Mouse (Mus musculus) midbrain, embryonic 15.5 days (tissue): ENCODE data around the gene Mcm2. TPM values are rescaled to one million over a fixed set of nuclear protein-coding genes. Genes with fewer than 3 reads are reported as not detected.

Experiments
- ATAC-seq: fragments of 200-750 bp; cut with Nextera tagmentation; replicated peaks from 2 replicates; pipeline ENCODE4 v1.8.0; 2017; ENCODE audit warnings: moderate TSS enrichment
- H3K27ac ChIP-seq: fragments of 300-500 bp; sonication (generic); 2 replicates; pipeline ENCODE4 v1.5.1; 2015; ENCODE audit warnings: mild to moderate bottlenecking, inconsistent platforms
- H3K27me3 ChIP-seq: fragments of 300-500 bp; sonication (generic); replicated peaks from 2 replicates; pipeline ENCODE4 v1.6.1; 2015; ENCODE audit warnings: inconsistent platforms
- H3K36me3 ChIP-seq: fragments of 300-500 bp; sonication (generic); replicated peaks from 2 replicates; pipeline ENCODE4 v1.6.1; 2015; ENCODE audit warnings: inconsistent platforms
- H3K4me1 ChIP-seq: fragments of 300-500 bp; sonication (generic); 2 replicates; pipeline ENCODE4 v1.6.1; 2015; ENCODE audit warnings: inconsistent platforms
- H3K4me2 ChIP-seq: fragments of 300-500 bp; sonication (generic); 2 replicates; pipeline ENCODE4 v1.6.1; 2015; ENCODE audit warnings: inconsistent platforms, mild to moderate bottlenecking, moderate library complexity
- H3K4me3 ChIP-seq: fragments of 300-500 bp; sonication (generic); 2 replicates; pipeline ENCODE4 v1.5.1; 2015; ENCODE audit warnings: mild to moderate bottlenecking, inconsistent platforms
- H3K9ac ChIP-seq: fragments of 300-500 bp; sonication (generic); 2 replicates; pipeline ENCODE4 v1.6.1; 2015; ENCODE audit warnings: mild to moderate bottlenecking, inconsistent platforms
- H3K9me3 ChIP-seq: fragments of 300-500 bp; sonication (generic); 2 replicates; pipeline ENCODE4 v1.6.1; 2016; ENCODE audit warnings: inconsistent platforms
- WGBS: fragments of 180-500 bp; shearing (Covaris S2); methylation state at CpG from one replicate; pipeline ENCODE4 v1.1.7; 2015; ENCODE audit warnings: mixed read lengths; 5-methylcytosine and 5-hydroxymethylcytosine counted together
- polyA plus RNA-seq: library from polyadenylated mRNA; unstranded; fragments of >200 nt; fragmentation: Nextera tagmentation; extraction: Ambion mirVana; gene quantifications from 2 replicates; pipeline ENCODE4 v1.2.1, GENCODE M21; 2015

Gene Mcm2
- polyA plus RNA-seq, 1 experiment from 2014 or later: 24.7 TPM

DNA sequence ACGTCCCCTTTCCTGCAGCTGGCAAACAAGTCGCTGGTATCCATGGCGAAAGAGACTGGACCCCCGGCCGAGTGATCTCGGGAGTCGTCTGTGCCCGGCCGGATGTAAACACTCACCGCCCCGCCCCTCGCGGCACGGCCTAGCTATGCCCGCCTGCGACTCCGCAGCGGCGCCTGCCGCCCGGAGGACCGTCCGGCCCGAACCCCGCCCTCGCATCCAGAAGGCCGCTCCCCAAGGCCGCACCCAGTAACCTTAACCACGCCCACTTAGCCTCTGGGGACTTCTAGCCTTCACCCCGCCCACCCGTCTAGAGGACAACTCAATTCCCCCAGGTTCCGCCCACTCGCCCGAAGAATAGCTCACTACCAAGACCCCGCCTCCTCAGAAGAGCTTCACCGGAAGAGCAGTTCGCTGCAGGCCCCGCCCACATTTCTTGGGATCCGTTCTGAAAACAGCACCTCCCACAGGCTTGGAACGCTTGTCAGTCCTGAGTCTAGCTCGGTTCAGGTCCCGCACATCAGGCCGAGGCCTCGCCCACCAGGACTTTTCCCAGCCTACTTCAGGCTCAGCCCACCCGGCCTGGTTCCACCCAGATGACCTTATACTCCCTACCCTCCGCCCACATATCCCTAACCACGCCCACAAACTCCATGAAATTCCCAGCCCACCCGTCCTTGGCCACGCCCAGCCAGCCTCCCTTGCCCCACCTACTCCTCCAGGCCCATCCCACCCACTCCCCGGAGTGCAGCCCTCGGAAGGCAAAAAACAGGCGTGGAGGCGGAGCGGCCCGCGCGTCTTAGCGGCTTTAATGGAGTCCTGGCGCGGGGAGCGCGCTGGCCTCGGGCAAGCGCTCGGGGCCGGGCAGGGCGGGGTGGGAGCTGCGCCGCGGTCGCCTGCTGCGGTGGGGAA lies 56.5 kb downstream of the Mcm2 start, which contains the start of gene Abtb1:
Gene Abtb1, minus strand, starts transcription at position 204 of the 909 bp plus-strand sequence.
- Histone ChIP-seq H3K4me3 (peak within 1 kb of the TSS; percentile 92), H3K4me2 (peak within 1 kb of the TSS; percentile 91), H3K27me3 (no peaks in the 10 kb centered on the region), H3K27ac (peak within 1 kb of the TSS; percentile 85), H3K9ac (peak within 1 kb of the TSS; percentile 84), H3K4me1 (peaks cover 24% of the 10 kb centered on the region), H3K9me3 (no peaks in the 10 kb centered on the region), H3K36me3 (peaks cover 31% of the 10 kb centered on the region)
- WGBS: under 1% methylated on average over 72 of the region's 72 CpGs
- peak; percentile 94 for ATAC-seq

DNA sequence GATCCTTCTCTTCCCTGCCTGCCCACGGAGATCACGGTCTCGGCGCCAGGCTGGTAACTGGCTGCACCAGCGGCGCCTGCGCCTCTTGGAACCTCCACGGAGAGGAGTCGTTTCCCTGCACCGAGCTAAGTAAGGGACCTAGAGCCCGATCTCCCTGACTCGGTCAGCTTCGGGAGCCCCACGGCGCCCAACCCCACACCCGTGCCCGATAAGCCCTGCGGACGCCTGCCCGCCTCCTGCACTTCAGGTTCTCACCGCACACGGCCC lies 57.1 kb downstream of the Mcm2 start:
- Histone ChIP-seq H3K4me2 (peak overlapping the region; percentile 91), H3K27me3 (no peaks in the 10 kb centered on the region), H3K36me3 (peaks cover 30% of the 10 kb centered on the region), H3K4me3 (peak overlapping the region; percentile 92), H3K27ac (peak overlapping the region; percentile 85), H3K9me3 (no peaks in the 10 kb centered on the region), H3K9ac (peak overlapping the region; percentile 84), H3K4me1 (peaks cover 24% of the 10 kb centered on the region)
- WGBS: 1% methylated on average over 22 of the region's 22 CpGs
- peak; percentile 50; the same call in 1 of the 2 replicates for ATAC-seq

DNA sequence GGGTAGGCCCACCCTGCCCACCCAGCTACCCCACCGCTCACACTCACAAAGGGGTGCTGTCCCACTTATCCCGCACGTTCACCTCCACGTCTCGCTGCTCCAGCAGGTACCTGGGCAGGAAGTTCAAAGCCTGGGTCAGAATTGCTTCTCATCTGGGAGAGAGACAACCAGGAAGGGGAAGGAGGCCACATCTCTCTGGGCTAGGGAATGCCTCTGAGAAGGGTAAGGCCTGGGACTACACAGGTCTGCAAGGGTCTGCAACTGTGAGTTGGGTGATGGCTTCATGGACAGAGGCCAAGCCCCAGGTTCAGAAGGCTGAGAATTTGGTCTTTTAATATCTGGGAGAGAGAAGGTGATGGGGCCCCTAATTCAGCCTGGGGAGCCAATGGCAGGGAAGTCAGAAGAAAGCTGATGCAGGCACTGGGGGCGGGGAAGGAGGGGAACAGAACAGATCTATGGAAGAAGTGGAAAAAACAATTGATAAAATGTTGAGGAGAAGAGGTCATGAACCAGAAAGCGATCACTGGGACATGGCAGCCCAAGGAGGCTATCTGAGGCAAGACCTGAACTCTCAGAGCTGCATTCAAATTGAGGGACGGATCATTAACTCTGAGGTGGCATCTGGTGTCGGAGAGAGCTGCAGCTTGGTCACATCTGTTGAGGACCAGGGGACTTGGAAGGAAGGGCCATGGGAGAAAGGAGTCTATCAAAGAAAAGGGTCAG lies 57.6 kb downstream of the Mcm2 start:
- WGBS: 53% methylated on average over 9 of the region's 9 CpGs
- ATAC-seq: no peak
- peaks cover 24% of the 10 kb centered on the region for H3K4me1 ChIP-seq
- H3K27ac ChIP-seq: peak overlapping the region; percentile 85
- H3K4me2 ChIP-seq: peak overlapping the region; percentile 91
- peak overlapping the region; percentile 84 for H3K9ac ChIP-seq
- peak overlapping the region; percentile 92 for H3K4me3 ChIP-seq
- H3K27me3 ChIP-seq: no peaks in the 10 kb centered on the region
- H3K9me3 ChIP-seq: no peaks in the 10 kb centered on the region
- H3K36me3 ChIP-seq: peaks cover 30% of the 10 kb centered on the region

DNA sequence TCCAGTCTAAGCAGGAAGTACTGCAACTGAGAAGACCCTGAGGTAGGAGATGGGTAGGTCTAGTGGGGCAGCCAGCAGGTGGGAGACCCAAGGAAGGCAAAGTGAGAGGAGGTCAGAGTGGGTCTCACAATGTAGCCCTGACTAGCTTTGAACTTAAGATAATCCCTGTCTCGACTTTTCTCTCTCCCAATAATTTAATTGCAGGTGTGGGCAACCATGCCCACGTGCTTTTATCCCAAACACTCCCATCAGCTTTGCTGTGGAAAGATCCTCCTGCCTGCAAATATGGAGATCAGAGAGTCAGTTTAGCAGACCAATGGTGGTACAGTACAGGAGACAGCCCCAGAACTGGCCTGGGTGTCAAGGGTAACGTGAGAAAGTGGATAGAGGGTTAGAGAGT lies 58.4 kb downstream of the Mcm2 start:
- H3K27me3 ChIP-seq: no peaks in the 10 kb centered on the region
- no peak overlapping the region for H3K4me3 ChIP-seq
- WGBS: 69% methylated on average over 3 of the region's 3 CpGs
- H3K9me3 ChIP-seq: no peaks in the 10 kb centered on the region
- no peak for ATAC-seq
- peaks cover 24% of the 10 kb centered on the region for H3K4me1 ChIP-seq
- 0 out of 2 replicates have a peak overlapping the region, but pooled peaks have one; percentile 84 for H3K9ac ChIP-seq
- peak overlapping the region; percentile 91 for H3K4me2 ChIP-seq
- no peak overlapping the region for H3K27ac ChIP-seq
- peaks cover 28% of the 10 kb centered on the region for H3K36me3 ChIP-seq

DNA sequence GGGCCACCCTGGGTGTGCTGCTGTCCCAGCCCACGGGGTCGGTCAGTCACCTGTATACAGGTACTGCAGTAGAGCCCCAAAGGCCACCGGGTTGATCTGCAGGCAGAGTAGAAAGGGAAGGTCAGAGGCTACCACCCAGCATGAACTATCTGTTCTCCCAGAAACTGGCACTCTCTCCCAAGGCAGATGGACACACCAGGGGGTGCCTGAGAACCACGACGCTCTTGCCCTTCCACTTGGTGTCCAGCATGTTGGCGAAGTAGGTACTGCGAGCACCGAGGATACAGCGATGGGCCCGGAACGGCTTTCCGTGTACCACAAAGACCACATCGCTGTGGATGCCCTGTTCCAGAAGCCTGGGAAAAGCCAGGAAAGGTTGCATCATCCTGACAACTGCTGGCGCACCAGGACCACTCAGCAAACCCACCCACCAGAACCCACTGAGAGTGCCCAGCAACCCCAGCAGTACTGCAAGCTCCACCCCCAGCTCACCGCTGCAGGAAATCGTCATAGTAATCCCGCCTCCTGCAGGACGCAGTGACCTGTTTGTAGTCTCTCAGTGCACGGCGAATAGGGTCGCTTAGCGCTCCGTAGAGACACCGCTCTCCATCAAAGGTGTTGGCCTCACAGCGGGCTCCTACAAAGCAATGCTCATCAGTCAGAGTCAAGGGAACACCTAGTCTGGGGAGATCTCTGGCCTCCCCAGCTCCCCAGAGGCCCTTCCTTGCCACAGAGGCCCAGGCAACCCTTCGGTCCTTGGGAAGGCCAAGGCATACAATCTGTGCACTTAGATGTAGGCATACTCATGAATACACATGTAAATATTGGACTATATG lies 59.2 kb downstream of the Mcm2 start:
- Histone ChIP-seq H3K4me1 (peaks cover 24% of the 10 kb centered on the region), H3K27me3 (no peaks in the 10 kb centered on the region), H3K4me3 (no peak overlapping the region), H3K36me3 (peaks cover 25% of the 10 kb centered on the region), H3K4me2 (no peak overlapping the region), H3K9me3 (no peaks in the 10 kb centered on the region), H3K9ac (no peak overlapping the region), H3K27ac (no peak overlapping the region)
- 84% methylated on average over 26 of the region's 26 CpGs for WGBS
- ATAC-seq: no peak

DNA sequence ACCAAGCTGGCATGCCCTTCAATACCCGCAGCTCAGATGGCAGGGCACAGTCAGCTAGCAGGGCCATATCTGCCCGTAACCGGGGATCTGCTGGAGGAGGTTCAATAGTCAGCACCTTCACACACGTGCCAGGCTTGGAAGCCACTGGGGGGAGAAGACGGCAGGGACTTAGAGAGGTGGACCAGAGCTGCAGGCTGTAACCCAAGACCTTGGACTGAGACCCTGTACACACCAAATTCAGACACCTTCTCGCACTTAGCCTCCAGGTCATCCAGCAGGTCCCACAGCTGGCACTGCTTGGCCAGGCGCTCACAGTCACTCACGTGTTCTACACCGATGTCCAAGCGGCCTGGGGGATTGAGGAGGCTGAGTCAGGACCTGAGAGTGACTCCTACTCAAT lies 60.0 kb downstream of the Mcm2 start:
- Histone ChIP-seq H3K4me1 (peaks cover 24% of the 10 kb centered on the region), H3K4me2 (no peak overlapping the region), H3K36me3 (peaks cover 18% of the 10 kb centered on the region), H3K4me3 (no peak overlapping the region), H3K27ac (no peak overlapping the region), H3K9me3 (no peaks in the 10 kb centered on the region), H3K9ac (no peak overlapping the region), H3K27me3 (no peaks in the 10 kb centered on the region)
- no peak for ATAC-seq
- 91% methylated on average over 10 of the region's 10 CpGs for WGBS

DNA sequence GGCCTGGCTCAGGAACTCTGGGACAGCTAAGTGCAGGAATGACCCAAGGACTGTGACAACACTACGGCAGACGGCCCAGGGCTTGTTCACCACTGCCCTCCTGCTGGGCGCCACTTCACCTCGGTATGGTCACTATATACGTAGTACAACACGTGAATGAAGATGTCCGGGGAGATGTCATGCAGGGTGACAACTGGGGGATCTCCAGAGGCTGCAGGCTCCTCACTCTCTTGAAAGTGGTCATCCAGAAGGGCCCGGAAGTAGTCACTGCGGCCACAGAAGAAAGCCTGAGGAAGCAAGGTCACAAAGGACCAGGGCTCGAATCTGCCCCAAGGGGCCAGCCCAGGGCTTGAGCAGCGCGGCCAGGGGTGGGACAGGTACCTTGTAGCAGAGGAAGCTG lies 60.6 kb downstream of the Mcm2 start:
- no peak overlapping the region for H3K4me2 ChIP-seq
- no peak overlapping the region for H3K9ac ChIP-seq
- H3K27me3 ChIP-seq: no peaks in the 10 kb centered on the region
- peaks cover 18% of the 10 kb centered on the region for H3K36me3 ChIP-seq
- no peaks in the 10 kb centered on the region for H3K9me3 ChIP-seq
- ATAC-seq: no peak
- 93% methylated on average over 12 of the region's 12 CpGs for WGBS
- H3K4me3 ChIP-seq: no peak overlapping the region
- H3K27ac ChIP-seq: no peak overlapping the region
- H3K4me1 ChIP-seq: peaks cover 22% of the 10 kb centered on the region

DNA sequence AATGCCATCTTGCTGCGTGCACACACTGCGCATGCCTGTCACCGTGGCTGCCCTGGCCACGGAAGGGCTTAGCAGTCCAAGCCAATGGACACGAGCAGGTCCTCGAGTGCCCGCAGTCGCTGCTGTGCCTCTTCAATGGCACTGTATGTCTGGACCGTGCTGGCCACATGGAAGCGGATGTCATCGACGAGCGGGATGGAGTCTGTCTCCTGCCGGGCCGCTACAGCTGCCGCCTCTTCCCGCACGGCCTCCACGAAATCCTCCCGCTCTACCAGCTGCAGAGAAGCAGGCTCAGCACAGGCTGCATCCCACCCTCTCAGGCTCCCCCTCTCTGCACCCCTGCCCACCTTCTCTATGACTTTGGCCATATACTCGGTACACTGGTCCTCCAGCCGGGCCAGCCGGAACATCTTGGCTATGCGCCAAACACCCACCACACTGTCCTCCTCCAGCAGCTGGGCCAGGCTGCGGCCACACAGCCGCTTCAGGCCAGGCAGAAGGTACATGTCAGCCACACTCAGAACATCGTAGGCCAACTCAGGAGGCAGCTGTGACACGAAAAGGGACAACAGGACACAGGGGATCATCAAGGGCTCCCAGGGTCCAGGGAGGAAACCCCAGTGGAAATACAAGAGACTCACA lies 62.3 kb downstream of the Mcm2 start:
- Histone ChIP-seq H3K36me3 (peaks cover 18% of the 10 kb centered on the region), H3K4me1 (peaks cover 20% of the 10 kb centered on the region), H3K27me3 (no peaks in the 10 kb centered on the region), H3K4me2 (no peak overlapping the region), H3K27ac (no peak overlapping the region), H3K4me3 (no peak overlapping the region), H3K9ac (no peak overlapping the region), H3K9me3 (no peaks in the 10 kb centered on the region)
- no peak for ATAC-seq
- WGBS: 85% methylated on average over 28 of the region's 28 CpGs

DNA sequence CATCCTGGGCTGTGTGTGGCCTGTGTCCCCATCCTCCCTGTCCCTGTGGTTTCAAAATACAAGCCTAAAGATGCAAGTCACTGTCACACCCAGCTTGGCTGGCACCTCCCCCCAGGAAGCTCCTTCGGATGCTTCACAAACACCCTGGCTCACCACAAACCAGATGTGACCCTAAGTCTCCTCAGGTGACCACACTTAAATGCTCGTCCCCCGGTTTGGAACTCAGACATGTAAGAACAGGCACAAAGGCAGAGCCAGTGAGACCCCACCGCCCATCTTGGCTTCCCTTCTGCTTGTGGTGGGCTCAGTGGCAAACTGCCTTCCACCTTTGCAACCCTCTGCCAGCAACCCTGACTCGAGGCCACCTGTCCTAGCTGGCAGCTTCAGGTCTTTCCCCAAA lies 63.5 kb downstream of the Mcm2 start:
- no peak overlapping the region for H3K9ac ChIP-seq
- no peaks in the 10 kb centered on the region for H3K9me3 ChIP-seq
- peaks cover 18% of the 10 kb centered on the region for H3K36me3 ChIP-seq
- H3K27me3 ChIP-seq: no peaks in the 10 kb centered on the region
- 78% methylated on average over 5 of the region's 5 CpGs for WGBS
- H3K4me1 ChIP-seq: peaks cover 11% of the 10 kb centered on the region
- no peak overlapping the region for H3K4me2 ChIP-seq
- ATAC-seq: no peak
- H3K4me3 ChIP-seq: no peak overlapping the region
- no peak overlapping the region for H3K27ac ChIP-seq
